Mouse (Mus musculus) heart, embryonic 13.5 days (tissue): ENCODE data around the gene Sft2d1. TPM values are rescaled to one million over a fixed set of nuclear protein-coding genes. Genes with fewer than 3 reads are reported as not detected.
"Not testable (repeated sequence)": the region's sequence is repeated elsewhere in the genome, so short reads cannot be mapped to it uniquely, and the experiment has no call there.

Experiments used
- ATAC-seq: fragments of 200-750 bp; cut with Nextera tagmentation; 2 replicates; pipeline ENCODE4 v1.8.0; 2017; ENCODE audit warnings: moderate TSS enrichment; ENCODE audit not compliant: insufficient number of reproducible peaks, low FRiP score, low TSS enrichment; ENCODE audit errors: extremely low read depth
- H3K27ac ChIP-seq: fragments of 300-500 bp; sonication (generic); replicated peaks from 2 replicates; pipeline ENCODE4 v1.5.1; 2015; ENCODE audit warnings: moderate library complexity, mild to moderate bottlenecking, inconsistent platforms
- H3K27me3 ChIP-seq: fragments of 300-500 bp; sonication (generic); replicated peaks from 2 replicates; pipeline ENCODE4 v1.6.1; 2015; ENCODE audit warnings: mild to moderate bottlenecking, inconsistent platforms
- H3K36me3 ChIP-seq: fragments of 300-500 bp; sonication (generic); 2 replicates; pipeline ENCODE4 v1.6.1; 2015; ENCODE audit warnings: mild to moderate bottlenecking, inconsistent platforms
- H3K4me1 ChIP-seq: fragments of 300-500 bp; sonication (generic); 2 replicates; pipeline ENCODE4 v1.6.1; 2015; ENCODE audit warnings: inconsistent platforms
- H3K4me2 ChIP-seq: fragments of 300-500 bp; sonication (generic); 2 replicates; pipeline ENCODE4 v1.6.1; 2015; ENCODE audit warnings: inconsistent platforms, mild to moderate bottlenecking, moderate library complexity
- H3K4me3 ChIP-seq: fragments of 300-500 bp; sonication (generic); 2 replicates; pipeline ENCODE4 v1.5.1; 2015; ENCODE audit warnings: moderate library complexity, mild to moderate bottlenecking, inconsistent platforms
- H3K9ac ChIP-seq: fragments of 300-500 bp; sonication (generic); 2 replicates; pipeline ENCODE4 v1.6.1; 2015; ENCODE audit warnings: inconsistent platforms, mild to moderate bottlenecking, moderate library complexity
- H3K9me3 ChIP-seq: fragments of 300-500 bp; sonication (generic); 2 replicates; pipeline ENCODE4 v1.6.1; 2016; ENCODE audit warnings: inconsistent platforms
- WGBS: fragments of 180-500 bp; shearing (Covaris S2); methylation state at CpG from one replicate; pipeline ENCODE4 v1.1.7; 2015; ENCODE audit warnings: mixed read lengths; 5-methylcytosine and 5-hydroxymethylcytosine counted together
- polyA plus RNA-seq: library from polyadenylated mRNA; unstranded; fragments of >200 nt; fragmentation: Nextera tagmentation; extraction: Ambion mirVana; gene quantifications from 2 replicates; pipeline ENCODE4 v1.2.1, GENCODE M21; 2015

Gene Sft2d1
- 59.1 and 68.9 TPM in 2 replicates for polyA plus RNA-seq

DNA sequence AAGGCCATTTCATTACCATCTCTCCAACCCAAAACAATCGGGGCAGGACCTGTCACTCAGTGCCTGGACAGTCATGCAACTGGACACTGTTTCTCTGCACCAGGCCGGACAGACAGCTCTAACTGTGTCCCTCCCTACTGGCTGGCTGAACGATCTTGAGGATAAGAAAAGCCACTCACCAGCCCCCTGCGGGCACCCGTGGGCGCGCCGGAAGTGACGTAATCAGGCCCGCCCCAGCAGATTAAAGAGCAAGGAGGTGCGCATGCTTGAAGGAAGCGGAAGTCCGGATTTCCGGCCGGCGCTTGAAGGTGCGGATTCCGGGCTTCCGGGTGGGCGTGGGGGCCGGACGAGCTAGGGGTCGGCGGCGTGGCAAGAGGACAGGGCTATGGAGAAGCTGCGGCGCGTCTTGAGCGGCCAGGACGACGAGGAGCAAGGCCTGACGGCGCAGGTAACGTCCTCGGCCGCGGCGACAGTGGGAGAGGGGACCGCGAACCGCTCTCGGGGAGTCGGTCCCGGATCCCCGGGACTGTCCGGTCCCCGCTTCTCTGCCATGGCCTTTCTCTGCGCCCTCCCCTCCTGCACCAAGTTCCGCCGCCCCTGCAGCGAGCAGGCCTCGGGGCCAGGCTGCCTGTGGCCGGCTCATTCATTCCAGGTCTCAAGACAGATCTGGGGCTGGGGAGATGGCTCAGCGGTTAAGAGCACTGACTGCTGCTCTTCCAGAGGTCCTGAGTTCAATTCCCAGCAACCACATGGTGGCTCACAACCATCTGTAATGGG lies at the start of gene Sft2d1:
Sft2d1 (plus strand) TSS at position 265 of the 777 bp plus-strand sequence.
- peak within 1 kb of the TSS; percentile 91 for H3K9ac ChIP-seq
- peak; percentile 94 for ATAC-seq
- WGBS = under 1% methylated on average over 36 of the region's 54 CpGs

GRCm38 (mm10) chr17:8264638-8265037 lies 46.3 kb upstream of the Sft2d1 start:
- H3K4me2 ChIP-seq, H3K27ac ChIP-seq, H3K9ac ChIP-seq, H3K36me3 ChIP-seq, H3K9me3 ChIP-seq, H3K4me1 ChIP-seq, H3K4me3 ChIP-seq, ATAC-seq, H3K27me3 ChIP-seq: not testable (repeated sequence)
- 11% methylated on average over 7 of the region's 7 CpGs for WGBS

More for the DNA sequence above, at the start of gene Sft2d1:
- peak within 1 kb of the TSS; percentile 62 for H3K27ac ChIP-seq
- 0 out of 2 replicates have a peak, but pooled peaks cover 6% of the 10 kb centered on the region for H3K36me3 ChIP-seq
- H3K4me1 ChIP-seq = peaks cover 18% of the 10 kb centered on the region
- H3K4me2 ChIP-seq = peak within 1 kb of the TSS; percentile 78
- H3K27me3 ChIP-seq = no peaks in the 10 kb centered on the region
- no peaks in the 10 kb centered on the region for H3K9me3 ChIP-seq
- H3K4me3 ChIP-seq = peak within 1 kb of the TSS; percentile 84

- H3K4me2 ChIP-seq = no peak overlapping the region
- 37% methylated on average over 6 of the region's 6 CpGs for WGBS
- H3K9me3 ChIP-seq = no peaks in the 10 kb centered on the region
- ATAC-seq = no peak
- no peak overlapping the region for H3K27ac ChIP-seq
- H3K4me1 ChIP-seq = 0 out of 2 replicates have a peak, but pooled peaks cover 4% of the 10 kb centered on the region
- peaks cover 46% of the 10 kb centered on the region for H3K27me3 ChIP-seq
- H3K36me3 ChIP-seq = no peaks in the 10 kb centered on the region
- H3K9ac ChIP-seq = no peak overlapping the region
- no peak overlapping the region for H3K4me3 ChIP-seq
These were observed 38.7 kb upstream of the Sft2d1 start for GRCm38 (mm10) chr17:8272054-8272749.

GRCm38 (mm10) chr17:8272951-8273350 lies 38.0 kb upstream of the Sft2d1 start:
- WGBS = 50% methylated on average over 6 of the region's 6 CpGs
- Histone ChIP-seq H3K4me1 (0 out of 2 replicates have a peak, but pooled peaks cover 4% of the 10 kb centered on the region), H3K27ac (no peak overlapping the region), H3K27me3 (peaks cover 46% of the 10 kb centered on the region), H3K9me3 (no peaks in the 10 kb centered on the region), H3K9ac (no peak overlapping the region), H3K36me3 (no peaks in the 10 kb centered on the region), H3K4me2 (no peak overlapping the region), H3K4me3 (no peak overlapping the region)
- no peak for ATAC-seq

DNA sequence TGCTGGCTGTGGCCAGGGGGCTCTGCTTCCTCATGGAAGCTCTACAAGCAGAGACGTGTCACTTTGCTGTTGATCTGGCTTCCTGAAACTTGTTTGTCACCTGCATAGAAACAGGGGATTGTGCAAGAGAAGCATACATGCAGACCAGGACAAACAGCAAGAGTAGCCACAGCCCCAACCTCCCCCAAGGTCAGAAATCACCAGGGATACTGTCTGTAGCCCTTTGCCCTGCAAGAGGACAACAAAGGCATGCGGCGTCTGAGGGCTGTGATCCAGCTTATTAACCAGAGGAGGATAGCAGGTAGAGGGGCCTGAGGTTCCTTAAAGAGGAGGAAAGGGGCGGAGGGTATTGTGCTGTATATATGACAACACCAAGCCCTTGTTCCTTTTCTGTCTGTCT lies 34.8 kb upstream of the Sft2d1 start:
- Histone ChIP-seq H3K9me3 (no peaks in the 10 kb centered on the region), H3K9ac (no peak overlapping the region), H3K4me1 (0 out of 2 replicates have a peak, but pooled peaks cover 4% of the 10 kb centered on the region), H3K4me2 (no peak overlapping the region), H3K27me3 (peaks cover 42% of the 10 kb centered on the region), H3K4me3 (no peak overlapping the region), H3K27ac (no peak overlapping the region), H3K36me3 (no peaks in the 10 kb centered on the region)
- ATAC-seq = no peak
- 63% methylated on average over 4 of the region's 4 CpGs for WGBS

DNA sequence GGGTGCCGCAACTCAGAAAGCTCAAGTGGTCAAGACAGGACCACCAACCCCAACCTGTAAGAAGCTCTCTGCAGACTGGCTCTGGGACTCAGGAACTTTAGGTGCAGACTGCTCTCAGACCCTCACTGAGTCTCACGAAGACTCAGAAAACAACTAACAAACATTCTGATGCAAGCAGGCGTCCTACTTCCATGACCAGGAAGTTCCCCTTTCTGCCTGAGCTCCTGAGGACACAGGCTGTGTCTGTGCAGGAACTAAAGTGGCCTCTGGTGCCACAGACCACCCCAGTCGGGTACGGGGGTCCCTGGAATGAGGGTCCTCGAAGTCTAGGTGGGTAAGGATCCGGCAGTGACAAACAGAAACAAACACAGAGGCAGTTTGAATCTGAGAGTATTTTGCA lies 34.2 kb upstream of the Sft2d1 start:
- Histone ChIP-seq H3K27ac (no peak overlapping the region), H3K4me2 (no peak overlapping the region), H3K9me3 (no peaks in the 10 kb centered on the region), H3K4me3 (no peak overlapping the region), H3K4me1 (0 out of 2 replicates have a peak, but pooled peaks cover 4% of the 10 kb centered on the region), H3K9ac (no peak overlapping the region), H3K27me3 (peaks cover 36% of the 10 kb centered on the region), H3K36me3 (no peaks in the 10 kb centered on the region)
- 66% methylated on average over 7 of the region's 7 CpGs for whole genome bisulfite sequencing
- ATAC-seq = no peak

DNA sequence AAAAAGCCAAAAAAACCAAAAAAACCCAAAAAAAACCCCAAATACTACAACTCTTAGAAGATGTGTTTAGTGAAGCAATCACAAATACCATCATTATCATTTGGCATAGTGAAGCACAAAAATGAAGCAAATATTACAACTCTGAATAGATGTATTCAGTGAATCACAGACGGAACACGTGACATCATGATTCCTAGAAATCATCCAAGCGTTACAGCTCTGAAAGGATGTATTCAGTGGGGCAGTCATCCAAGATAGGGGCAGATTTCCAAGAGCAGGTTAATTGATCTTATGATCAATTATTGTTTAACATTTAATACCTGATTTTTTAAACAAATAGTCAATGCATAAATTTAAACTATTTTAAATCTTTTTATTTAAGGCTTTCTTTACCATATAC lies 33.6 kb upstream of the Sft2d1 start:
- Histone ChIP-seq H3K4me1 (0 out of 2 replicates have a peak, but pooled peaks cover 6% of the 10 kb centered on the region), H3K36me3 (no peaks in the 10 kb centered on the region), H3K9ac (no peak overlapping the region), H3K4me3 (no peak overlapping the region), H3K4me2 (no peak overlapping the region), H3K27ac (no peak overlapping the region), H3K27me3 (peaks cover 30% of the 10 kb centered on the region), H3K9me3 (no peaks in the 10 kb centered on the region)
- 87% methylated on average over 3 of the region's 3 CpGs for WGBS
- no peak for ATAC-seq

DNA sequence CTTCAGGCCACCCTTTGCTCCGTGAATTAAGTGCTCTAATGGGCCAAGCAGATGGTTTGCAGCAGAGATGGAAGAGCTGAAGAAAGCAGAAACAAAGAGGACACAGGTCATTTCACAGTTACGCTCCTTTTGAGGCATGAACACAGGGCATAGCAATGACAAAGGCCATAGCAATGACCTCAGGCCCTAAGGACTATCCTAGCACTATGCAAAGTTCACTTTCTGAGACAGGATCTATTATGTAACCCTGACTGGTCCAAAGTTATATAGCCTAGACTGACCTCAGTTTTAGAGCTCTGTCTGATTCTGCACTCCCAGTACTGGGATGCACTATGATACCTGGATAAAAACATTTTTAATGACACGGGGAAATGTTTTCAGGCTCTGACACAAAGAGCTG lies 32.5 kb upstream of the Sft2d1 start:
- H3K4me2 ChIP-seq = no peak overlapping the region
- H3K4me1 ChIP-seq = peaks cover 7% of the 10 kb centered on the region; the same call in 1 of the 2 replicates
- no peak for ATAC-seq
- WGBS = 61% methylated on average over 3 of the region's 3 CpGs
- no peak overlapping the region for H3K4me3 ChIP-seq
- H3K27me3 ChIP-seq = peaks cover 21% of the 10 kb centered on the region
- no peaks in the 10 kb centered on the region for H3K9me3 ChIP-seq
- no peak overlapping the region for H3K27ac ChIP-seq
- no peak overlapping the region for H3K9ac ChIP-seq
- H3K36me3 ChIP-seq = no peaks in the 10 kb centered on the region

- Histone ChIP-seq H3K4me1 (peaks cover 21% of the 10 kb centered on the region), H3K4me2 (peak within 1 kb of the TSS; percentile 88), H3K36me3 (no peaks in the 10 kb centered on the region), H3K9ac (peak within 1 kb of the TSS; percentile 88), H3K27me3 (0 out of 2 replicates have a peak, but pooled peaks cover 3% of the 10 kb centered on the region), H3K27ac (peak within 1 kb of the TSS; percentile 99), H3K9me3 (no peaks in the 10 kb centered on the region), H3K4me3 (peak within 1 kb of the TSS; percentile 91)
- peak; percentile 70; the same call in 1 of the 2 replicates for ATAC-seq
- WGBS = under 1% methylated on average over 35 of the region's 35 CpGs
These were observed 27.9 kb upstream of the Sft2d1 start, which contains the start of gene Mpc1 for GRCm38 (mm10) chr17:8282821-8283525. Gene Mpc1, plus strand, starts transcription at chr17:8282904.

DNA sequence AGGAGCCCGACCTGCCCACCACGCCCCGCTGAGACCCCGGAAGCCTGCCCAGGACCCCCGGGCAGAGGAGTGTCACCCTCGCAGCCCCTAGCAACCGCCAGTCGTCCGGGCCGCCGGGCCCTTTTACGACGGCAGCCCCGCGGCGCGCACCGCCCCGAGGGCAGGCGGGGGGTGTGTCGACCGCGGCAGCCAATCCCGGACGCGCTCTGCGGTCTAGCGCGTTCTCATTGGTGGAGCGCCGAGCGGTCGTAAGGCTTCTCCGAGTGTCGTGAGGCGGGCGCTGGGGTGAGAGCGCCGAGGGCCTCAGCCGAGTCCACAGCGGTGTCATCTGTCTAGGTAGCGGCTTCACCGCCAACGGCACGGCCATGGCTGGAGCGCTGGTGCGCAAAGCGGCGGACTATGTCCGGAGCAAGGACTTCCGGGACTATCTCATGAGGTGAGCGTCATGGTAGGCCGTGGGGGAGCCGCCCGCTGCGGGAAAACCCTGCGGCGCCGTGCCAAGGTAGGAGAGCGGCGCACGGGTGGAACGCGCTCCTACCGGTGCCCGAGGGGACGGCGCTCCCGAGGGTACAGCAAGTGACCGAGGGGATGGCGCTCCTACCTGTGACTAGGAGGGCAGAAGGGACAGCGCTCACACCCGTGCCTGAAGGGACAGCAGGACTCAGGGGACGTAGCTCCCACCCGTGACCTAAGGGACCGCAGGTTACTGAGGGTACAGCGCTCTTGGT lies 27.2 kb upstream of the Sft2d1 start:
- peak; percentile 91 for ATAC-seq
- Histone ChIP-seq H3K9me3 (no peaks in the 10 kb centered on the region), H3K4me3 (peak overlapping the region; percentile 91), H3K27me3 (0 out of 2 replicates have a peak, but pooled peaks cover 3% of the 10 kb centered on the region), H3K27ac (peak overlapping the region; percentile 99), H3K4me2 (peak overlapping the region; percentile 88), H3K9ac (peak overlapping the region; percentile 88), H3K36me3 (no peaks in the 10 kb centered on the region), H3K4me1 (peaks cover 21% of the 10 kb centered on the region)
- under 1% methylated on average over 77 of the region's 77 CpGs for WGBS
